ENCODE assay signal across 30 mouse cellular contexts in genomic region chr13:52011001-52011400, GRCm38 (mm10).
"Had no signal": no experiment of that assay in that cellular context is flagged by ENCODE, and none has a peak within 500 bp of the region (broad histone marks: within the 10 kb centered on the region; RNA-seq: fewer than 3 reads in every experiment).

No protein-coding gene starts in this region.

- H3K9ac ChIP-seq: limb, embryonic 12.5 days; limb, embryonic 13.5 days; limb, embryonic 15.5 days; liver, embryonic 13.5 days; liver, embryonic 14.5 days; liver, embryonic 15.5 days; lung, embryonic 14.5 days; lung, embryonic 15.5 days; midbrain, embryonic 12.5 days; midbrain, embryonic 13.5 days; midbrain, embryonic 15.5 days; neural tube, embryonic 12.5 days had no signal

- DNase-seq: left cerebral cortex, postnatal 4 days; liver, embryonic 13.5 days; lung, adult 18-20 months; lung, adult 2 months; lung, embryonic 14.5 days; lung, postnatal 10 days; lung, postnatal 14 days; lung, postnatal 36 days; lung, postnatal 4 days; midbrain, embryonic 14.5 days had no signal

- H3K4me3 ChIP-seq: left cerebral cortex, adult 2 months; limb, embryonic 10.5 days; limb, embryonic 12.5 days; limb, embryonic 13.5 days; limb, embryonic 15.5 days; liver, embryonic 13.5 days; liver, embryonic 15.5 days; lung, embryonic 15.5 days; megakaryocyte, embryonic 14.5 days; midbrain, embryonic 10.5 days; midbrain, embryonic 12.5 days; midbrain, embryonic 13.5 days; midbrain, embryonic 15.5 days; myocyte; neural tube, embryonic 12.5 days had no signal

- H3K36me3 ChIP-seq: limb, embryonic 10.5 days; limb, embryonic 12.5 days; limb, embryonic 13.5 days; limb, embryonic 15.5 days; liver, embryonic 13.5 days; liver, embryonic 15.5 days; lung, embryonic 15.5 days; midbrain, embryonic 10.5 days; midbrain, embryonic 12.5 days; midbrain, embryonic 13.5 days; midbrain, embryonic 15.5 days; neural tube, embryonic 12.5 days had no signal

- ATAC-seq: lung, postnatal 0 days; midbrain, embryonic 13.5 days; midbrain, embryonic 15.5 days; midbrain, embryonic 16.5 days had no signal

- H3K27me3 ChIP-seq: limb, embryonic 12.5 days; limb, embryonic 13.5 days; limb, embryonic 15.5 days; liver, embryonic 13.5 days; liver, embryonic 15.5 days; lung, embryonic 15.5 days; midbrain, embryonic 15.5 days; neural tube, embryonic 12.5 days had no signal

- H3K27ac ChIP-seq: left cerebral cortex, adult 2 months; limb, embryonic 10.5 days; limb, embryonic 12.5 days; limb, embryonic 13.5 days; limb, embryonic 15.5 days; liver, embryonic 13.5 days; liver, embryonic 14.5 days; liver, embryonic 15.5 days; lung, embryonic 15.5 days; macrophage; midbrain, embryonic 10.5 days; midbrain, embryonic 12.5 days; midbrain, embryonic 13.5 days; midbrain, embryonic 15.5 days; neural tube, embryonic 12.5 days had no signal

- H3K9me3 ChIP-seq: limb, embryonic 10.5 days; limb, embryonic 12.5 days; limb, embryonic 13.5 days; limb, embryonic 15.5 days; liver, embryonic 13.5 days; liver, embryonic 15.5 days; lung, embryonic 15.5 days; midbrain, embryonic 10.5 days; midbrain, embryonic 13.5 days; midbrain, embryonic 15.5 days; neural tube, embryonic 12.5 days had no signal

- H3K4me1 ChIP-seq: liver, embryonic 15.5 days had no signal

- H3K4me2 ChIP-seq: limb, embryonic 12.5 days; limb, embryonic 13.5 days; limb, embryonic 15.5 days; liver, embryonic 11.5 days; liver, embryonic 13.5 days; liver, embryonic 15.5 days; lung, embryonic 14.5 days; lung, embryonic 15.5 days; midbrain, embryonic 11.5 days; midbrain, embryonic 12.5 days; midbrain, embryonic 13.5 days; midbrain, embryonic 15.5 days; neural tube, embryonic 12.5 days had no signal
